Mouse (Mus musculus) bone marrow, adult 2 months (tissue): ENCODE measurements at regions not wholly inside any gene's neighbourhood (a gene's known extent, or its start where the extent isn't known, plus 50 kb on each side); places are given as distances from the start of the nearest gene placed in this dataset.

Experiments
- CTCF ChIP-seq: fragments of 200-500 bp; IDR thresholded peaks from 2 replicates; pipeline ENCODE4 v1.5.1; 2011; ENCODE audit warnings: low read length, control low read depth; ENCODE audit not compliant: control insufficient read depth, insufficient read depth
- POLR2A ChIP-seq: fragments of 200-500 bp; IDR thresholded peaks from 2 replicates; pipeline ENCODE4 v1.6.1; 2011; ENCODE audit warnings: low read depth, mild to moderate bottlenecking, control low read depth, low read length, borderline replicate concordance; ENCODE audit not compliant: control insufficient read depth

GRCm38 (mm10) chr1:71876712-71877401 lies 223.9 kb upstream of the Fn1 start:
- TF ChIP-seq CTCF (no peak), POLR2A (no peak)
